Mouse (Mus musculus): ENCODE data around the gene Csn1s1. TPM values are rescaled to one million over a fixed set of nuclear protein-coding genes. Genes with fewer than 3 reads are reported as not detected.

Csn1s1 gene
- not detected in 2 replicates for polyA plus RNA-seq (2021; fragmentation: Nextera tagmentation)
- long read RNA-seq, experiment 1 = 0 reads
- long read RNA-seq, experiment 2 = 0 reads

DNA sequence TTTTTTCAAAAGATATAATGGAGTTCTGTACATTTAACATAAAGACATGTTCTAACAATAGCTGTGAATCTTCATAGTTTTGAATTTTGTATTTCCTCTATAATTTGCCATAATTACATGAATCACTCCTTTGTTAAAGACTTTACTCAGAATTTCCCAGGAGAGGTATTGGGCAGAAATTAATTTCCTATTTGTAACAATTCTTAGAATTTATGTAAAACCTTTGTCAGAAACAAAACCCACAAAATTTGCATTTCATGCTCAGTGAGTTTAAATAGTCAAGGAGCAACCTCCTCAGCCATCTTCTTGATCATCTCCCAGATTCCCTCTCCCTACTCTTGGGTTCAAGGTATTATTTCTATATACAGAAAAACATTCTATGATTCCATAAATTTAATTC is at the start of gene Csn1s1:
TSS of gene Csn1s1 (plus strand) at position 301 of the 400 bp plus-strand sequence.

DNA sequence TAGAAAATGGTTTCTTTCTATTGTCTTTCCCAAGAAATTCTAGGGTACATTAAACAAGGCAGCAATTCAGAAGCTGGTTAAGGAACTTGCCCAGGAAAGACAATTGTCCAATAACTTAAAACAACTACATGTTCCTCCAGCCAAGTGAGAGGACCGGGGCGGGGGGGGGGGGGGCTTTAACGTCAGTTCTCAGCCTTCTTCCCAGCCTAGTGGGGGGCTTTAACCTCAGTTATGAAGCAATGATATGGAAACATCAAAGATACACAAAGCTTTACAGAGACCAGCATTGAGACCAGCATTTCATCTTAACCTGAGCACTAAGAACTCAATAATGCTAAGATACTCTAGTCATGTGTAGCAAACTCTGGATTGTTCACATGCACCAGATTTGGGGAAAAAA is 33.5 kb downstream of the Csn1s1 start, which contains the start of gene Csn2:
TSS of gene Csn2 (minus strand) at position 101 of the 400 bp plus-strand sequence.

Other genes starting within 250 kb of the Csn1s1 start
- gene Ugt2b38, start 242.0 kb upstream of the Csn1s1 start, polyA plus RNA-seq (2021; fragmentation: Nextera tagmentation) = not detected in 2 replicates
- not detected in 2 replicates for gene Ugt2a2, start 183.9 kb upstream of the Csn1s1 start, polyA plus RNA-seq (2021; fragmentation: Nextera tagmentation)
- not detected in 2 replicates for gene Gm43638, start 179.4 kb upstream of the Csn1s1 start, polyA plus RNA-seq (2021; fragmentation: Nextera tagmentation)
- gene Ugt2a1, start 175.3 kb upstream of the Csn1s1 start, polyA plus RNA-seq (2021; fragmentation: Nextera tagmentation) = not detected in 2 replicates
- not detected in 2 replicates for gene Sult1b1, start 128.0 kb upstream of the Csn1s1 start, polyA plus RNA-seq (2021; fragmentation: Nextera tagmentation)
- gene Sult1d1, start 97.2 kb upstream of the Csn1s1 start, polyA plus RNA-seq (2021; fragmentation: Nextera tagmentation) = not detected in 2 replicates
- not detected in 2 replicates for gene Sult1e1, start 74.6 kb upstream of the Csn1s1 start, polyA plus RNA-seq (2021; fragmentation: Nextera tagmentation)
- not detected in 2 replicates for gene Csn2, start 33.4 kb downstream of the Csn1s1 start, polyA plus RNA-seq (2021; fragmentation: Nextera tagmentation)
- not detected in 2 replicates for gene Csn1s2a, start 108.4 kb downstream of the Csn1s1 start, polyA plus RNA-seq (2021; fragmentation: Nextera tagmentation)
- gene Csn1s2b, start 141.9 kb downstream of the Csn1s1 start, polyA plus RNA-seq (2021; fragmentation: Nextera tagmentation) = not detected in 2 replicates
- gene Prr27, start 159.5 kb downstream of the Csn1s1 start, polyA plus RNA-seq (2021; fragmentation: Nextera tagmentation) = not detected in 2 replicates
- gene Odam, start 218.8 kb downstream of the Csn1s1 start, polyA plus RNA-seq (2021; fragmentation: Nextera tagmentation) = not detected in 2 replicates

Measured in left cerebral cortex, adult 6 months (tissue).